Mouse (Mus musculus) T-helper 1 cell (primary cell): ENCODE data around the gene Gm44511.
"Not testable (repeated sequence)": the region's sequence is repeated elsewhere in the genome, so short reads cannot be mapped to it uniquely, and the experiment has no call there.

ENCODE experiments used
- in situ Hi-C: fragments of 300-600 bp; cut with MboI, MseI; formaldehyde crosslinking; loops from one replicate; pipeline ENCODE4 v1.15.1; 2025; ENCODE audit warnings: high pct_unique_total_duplicates

The Gm44511 gene

GRCm38 (mm10) chr6:128764598-128764997 lies 61.5 kb downstream of the Gm44511 start:
- in situ Hi-C loops, result loop anchor here (5.0 kb wide), 1 partner anchor 33 kb away; no protein-coding TSS in a partner anchor

- in situ Hi-C loops, result loop anchor here (5.0 kb wide), 1 partner anchor 33 kb away; no protein-coding TSS in a partner anchor
These were observed 62.2 kb downstream of the Gm44511 start for GRCm38 (mm10) chr6:128763736-128764523.

- in situ Hi-C loops, result loop anchor here (5.0 kb wide), 1 partner anchor 34 kb away; no protein-coding TSS in a partner anchor
These were observed 63.0 kb downstream of the Gm44511 start for GRCm38 (mm10) chr6:128762892-128763670.

DNA sequence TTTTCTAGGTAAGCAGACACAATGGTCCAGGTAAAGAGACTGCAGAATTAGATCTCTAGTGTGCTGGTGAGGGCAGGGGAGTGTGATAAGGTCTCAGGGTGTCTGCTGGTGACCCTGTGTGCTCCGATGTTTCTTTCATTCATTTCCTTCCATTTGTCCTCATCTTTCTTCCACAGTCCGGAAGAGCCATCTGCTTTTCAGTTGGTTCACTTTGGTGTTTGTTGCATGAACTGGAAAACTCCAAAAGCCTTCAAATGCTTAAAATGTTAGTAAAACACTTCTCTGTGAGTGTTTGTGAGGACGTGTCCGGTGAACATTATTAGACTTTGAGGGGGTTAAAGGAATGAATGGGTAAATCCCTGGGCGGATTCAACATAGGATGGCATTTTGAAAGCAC lies 65.0 kb downstream of the Gm44511 start:
- in situ Hi-C loops, result loop anchor here (5.0 kb wide), 1 partner anchor 36 kb away; no protein-coding TSS in a partner anchor

- in situ Hi-C loops, result loop anchor here (5.0 kb wide), 1 partner anchor 37 kb away; no protein-coding TSS in a partner anchor
These were observed 65.5 kb downstream of the Gm44511 start for GRCm38 (mm10) chr6:128760416-128761143.

- in situ Hi-C loops, result loop anchor here (5.0 kb wide), 1 partner anchor 37 kb away; no protein-coding TSS in a partner anchor
These were observed 66.1 kb downstream of the Gm44511 start for GRCm38 (mm10) chr6:128760016-128760415.

GRCm38 (mm10) chr6:128759221-128759950 lies 66.7 kb downstream of the Gm44511 start:
- in situ Hi-C loops, result no loop called here

- in situ Hi-C loops, result not testable (repeated sequence)
These were observed 70.7 kb downstream of the Gm44511 start for GRCm38 (mm10) chr6:128755402-128755763.

- in situ Hi-C loops, result not testable (repeated sequence)
These were observed 71.2 kb downstream of the Gm44511 start for GRCm38 (mm10) chr6:128754748-128755401.

- in situ Hi-C loops, result not testable (repeated sequence)
These were observed 71.8 kb downstream of the Gm44511 start for GRCm38 (mm10) chr6:128754265-128754664.

DNA sequence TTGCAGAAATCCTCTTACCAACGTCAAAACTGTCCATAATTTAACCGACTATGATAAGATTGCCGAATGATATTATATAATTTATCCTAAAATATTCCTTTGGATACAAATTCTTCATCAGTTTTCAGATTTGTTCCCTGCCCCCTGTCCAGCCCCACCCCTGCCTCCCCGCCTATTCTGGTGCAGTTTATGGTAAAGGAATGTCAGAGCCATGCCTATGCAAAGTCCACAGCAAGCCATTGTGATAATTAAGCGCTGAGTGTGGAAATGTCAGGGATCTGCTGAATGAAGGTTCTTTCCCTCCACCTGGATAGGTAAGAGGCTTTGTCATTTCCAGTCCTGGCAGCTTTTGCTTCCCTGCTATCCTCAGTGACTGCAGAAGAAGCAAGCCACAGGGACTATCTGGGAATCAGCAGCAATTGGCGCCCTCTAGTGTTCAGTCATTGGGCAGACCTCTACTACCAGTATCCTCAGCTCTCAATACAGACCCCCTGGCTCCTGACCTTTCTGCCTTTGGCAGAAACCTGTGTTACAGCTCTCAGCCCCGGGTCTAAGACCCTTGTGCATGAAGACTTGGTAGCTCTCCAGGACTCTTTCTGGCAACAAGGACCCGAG lies 72.4 kb downstream of the Gm44511 start:
- in situ Hi-C loops, result not testable (repeated sequence)

DNA sequence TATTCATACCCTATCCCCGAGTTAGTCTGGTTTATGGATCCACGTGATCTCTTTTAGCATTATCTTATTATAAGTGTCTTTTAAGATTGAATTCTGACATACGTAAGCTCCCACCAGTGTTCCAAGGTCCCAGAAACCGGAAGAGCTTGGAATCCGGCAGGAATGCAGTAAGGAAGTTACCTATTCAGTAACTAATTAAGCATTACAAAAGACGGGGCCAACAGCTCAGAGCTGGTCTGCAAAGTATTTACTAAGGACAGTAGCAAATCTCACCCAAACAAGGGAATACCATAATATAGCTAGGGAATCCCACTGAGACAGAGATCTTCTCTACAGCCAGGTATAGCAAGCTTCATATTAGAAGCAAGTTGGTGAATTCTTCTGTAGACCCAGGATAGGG lies 79.1 kb downstream of the Gm44511 start:
- in situ Hi-C loops, result loop anchor here (5.0 kb wide), 1 partner anchor 145 kb away; no protein-coding TSS in a partner anchor

GRCm38 (mm10) chr6:128737445-128737844 lies 88.7 kb downstream of the Gm44511 start:
- in situ Hi-C loops, result loop anchor here (10.0 kb wide), 1 partner anchor 1167 kb away; no protein-coding TSS in a partner anchor

- in situ Hi-C loops, result loop anchor here (10.0 kb wide), 1 partner anchor 1169 kb away; no protein-coding TSS in a partner anchor
These were observed 90.0 kb downstream of the Gm44511 start for GRCm38 (mm10) chr6:128736100-128736499.

GRCm38 (mm10) chr6:128734896-128735295 lies 91.2 kb downstream of the Gm44511 start:
- in situ Hi-C loops, result loop anchor here (10.0 kb wide), 1 partner anchor 1170 kb away; no protein-coding TSS in a partner anchor

DNA sequence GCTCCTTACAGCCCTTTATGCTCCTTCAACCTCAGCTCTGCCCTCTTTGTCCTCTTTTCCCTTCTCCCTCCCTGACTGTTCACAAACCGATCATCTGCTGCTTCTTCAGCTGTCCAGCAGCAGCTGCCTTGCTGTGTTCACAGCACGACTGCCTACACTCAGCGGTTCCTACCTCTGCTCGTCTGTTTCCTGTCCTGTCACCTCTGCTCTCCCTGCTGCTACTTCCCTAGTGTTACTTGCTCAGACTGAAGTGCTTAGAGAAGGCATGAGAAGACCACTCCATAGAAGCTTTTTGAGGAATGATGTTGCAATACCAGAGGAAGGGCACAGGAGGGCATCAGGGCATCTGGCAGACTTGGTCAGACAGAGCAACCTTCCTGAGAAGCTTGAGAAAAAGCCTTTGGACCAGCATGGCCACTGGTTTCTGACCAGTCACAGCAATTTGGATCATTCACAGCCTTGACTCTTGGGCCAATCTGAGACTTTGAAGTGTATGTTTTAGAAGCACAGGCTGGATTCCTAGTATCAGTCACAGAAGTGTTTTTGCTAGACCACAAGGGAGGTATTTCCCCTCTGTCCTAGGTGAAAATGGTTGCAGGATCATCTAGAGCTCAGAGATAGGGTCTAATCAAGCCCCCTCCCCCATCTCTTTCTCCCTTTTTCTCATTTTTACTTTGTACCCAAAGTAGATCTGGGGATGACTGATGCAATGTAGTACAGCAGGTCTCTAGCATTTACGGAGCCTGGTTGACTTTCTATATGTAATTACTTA lies 92.0 kb downstream of the Gm44511 start:
- in situ Hi-C loops, result loop anchor here (10.0 kb wide), 1 partner anchor 1171 kb away; no protein-coding TSS in a partner anchor

- in situ Hi-C loops, result loop anchor here (10.0 kb wide), 1 partner anchor 1173 kb away; no protein-coding TSS in a partner anchor
These were observed 94.1 kb downstream of the Gm44511 start for GRCm38 (mm10) chr6:128732032-128732431.
